Mouse (Mus musculus) olfactory bulb, adult 2 months (tissue): ENCODE results near the gene A730061H03Rik.

Source experiments
- CTCF ChIP-seq: fragments of 200-500 bp; IDR thresholded peaks from 2 replicates; pipeline ENCODE4 v1.5.1; 2012; ENCODE audit warnings: low read depth, mild to moderate bottlenecking, low read length, moderate library complexity; ENCODE audit not compliant: insufficient read depth
- POLR2A ChIP-seq: fragments of 200-500 bp; IDR thresholded peaks from 2 replicates; pipeline ENCODE4 v1.6.1; 2012; ENCODE audit warnings: mild to moderate bottlenecking, low read depth, low read length, moderate library complexity; ENCODE audit not compliant: insufficient read depth

GRCm38 (mm10) chr14:55551794-55552193 lies 8.4 kb downstream of the A730061H03Rik start:
- no peak for TF ChIP-seq CTCF
- no peak for TF ChIP-seq POLR2A
